Mouse (Mus musculus) layer of hippocampus, postnatal 14 days (tissue): ENCODE results near the gene Rhobtb1. TPM values are rescaled to one million over a fixed set of nuclear protein-coding genes. Genes with fewer than 3 reads are reported as not detected.

Source experiments
- DNase-seq, 2 experiments: peaks; one replicate each; pipeline ENCODE4 v3.0.0; 2021 to 2022; ENCODE audit warnings: low spot score in 2 of 2, mixed read lengths in 1 of 2
- total RNA-seq, 2 experiments: library from RNA; stranded (reverse); gene quantifications; 2 replicates each; pipeline ENCODE4 v1.2.3; 2021

The Rhobtb1 gene
- total RNA-seq, 2 experiments from 2014 or later = 7.3 to 8.5 TPM

- DNase-seq = no peak
Measured at GRCm38 (mm10) chr10:69245906-69246668, 94.9 kb downstream of the Rhobtb1 start.

- no peak for DNase-seq
Measured at GRCm38 (mm10) chr10:69246762-69247161, 95.5 kb downstream of the Rhobtb1 start.

GRCm38 (mm10) chr10:69247311-69248033 lies 96.2 kb downstream of the Rhobtb1 start:
- no peak for DNase-seq

GRCm38 (mm10) chr10:69248261-69249160 lies 97.3 kb downstream of the Rhobtb1 start:
- no peak for DNase-seq

GRCm38 (mm10) chr10:69251254-69251653 lies 100.0 kb downstream of the Rhobtb1 start:
- no peak for DNase-seq

- no peak for DNase-seq
Measured at GRCm38 (mm10) chr10:69252112-69253074, 101.2 kb downstream of the Rhobtb1 start.

- DNase-seq = no peak
Measured at GRCm38 (mm10) chr10:69253075-69253685, 101.9 kb downstream of the Rhobtb1 start.

- DNase-seq = no peak
Measured at GRCm38 (mm10) chr10:69253686-69254080, 102.4 kb downstream of the Rhobtb1 start.

GRCm38 (mm10) chr10:69254390-69254847 lies 103.2 kb downstream of the Rhobtb1 start:
- peak in 1 of 2 experiments; percentile 28 for DNase-seq

GRCm38 (mm10) chr10:69255594-69255993 lies 104.4 kb downstream of the Rhobtb1 start:
- DNase-seq = no peak

GRCm38 (mm10) chr10:69257592-69258133 lies 106.4 kb downstream of the Rhobtb1 start:
- no peak for DNase-seq

- no peak for DNase-seq
Measured at GRCm38 (mm10) chr10:69258588-69258987, 107.4 kb downstream of the Rhobtb1 start.

- no peak for DNase-seq
Measured at GRCm38 (mm10) chr10:69259161-69259560, 107.9 kb downstream of the Rhobtb1 start.

GRCm38 (mm10) chr10:69259929-69260328 lies 108.7 kb downstream of the Rhobtb1 start:
- DNase-seq = no peak

- no peak for DNase-seq
Measured at GRCm38 (mm10) chr10:69262918-69263822, 111.9 kb downstream of the Rhobtb1 start.

- DNase-seq = no peak
Measured at GRCm38 (mm10) chr10:69263906-69264305, 112.7 kb downstream of the Rhobtb1 start.

GRCm38 (mm10) chr10:69265421-69265820 lies 114.2 kb downstream of the Rhobtb1 start:
- no peak for DNase-seq

GRCm38 (mm10) chr10:69268061-69268643 lies 116.9 kb downstream of the Rhobtb1 start:
- DNase-seq = no peak
